Mouse (Mus musculus) lung, postnatal 14 days (tissue): ENCODE measurements around the gene Nap1l1.
A peak's percentile ranks its signal among the peaks of the same experiment; 100 is the strongest.
"Not testable (repeated sequence)": the region's sequence is repeated elsewhere in the genome, so short reads cannot be mapped to it uniquely, and the experiment has no call there.

Experiments
- DNase-seq: peaks from one replicate; pipeline ENCODE4 v3.0.0; 2021

Nap1l1 gene

GRCm38 (mm10) chr10:111482654-111483053, 9.6 kb downstream of the Nap1l1 start:
- no peak for DNase-seq

GRCm38 (mm10) chr10:111484079-111484478, 11.1 kb downstream of the Nap1l1 start:
- DNase-seq = no peak

- DNase-seq = no peak
Measured at GRCm38 (mm10) chr10:111488793-111489192, 15.8 kb downstream of the Nap1l1 start.

- DNase-seq = not testable (repeated sequence)
Measured at GRCm38 (mm10) chr10:111490079-111490478, 17.1 kb downstream of the Nap1l1 start.

GRCm38 (mm10) chr10:111495888-111496287, 22.9 kb downstream of the Nap1l1 start:
- DNase-seq = no peak

GRCm38 (mm10) chr10:111499892-111500291, 26.9 kb downstream of the Nap1l1 start:
- DNase-seq = no peak

- DNase-seq = peak; percentile 88
Measured at GRCm38 (mm10) chr10:111503071-111503470, 30.0 kb downstream of the Nap1l1 start.

- DNase-seq = no peak
Measured at GRCm38 (mm10) chr10:111503716-111504115, 30.7 kb downstream of the Nap1l1 start.

GRCm38 (mm10) chr10:111504606-111505005, 31.6 kb downstream of the Nap1l1 start:
- no peak for DNase-seq

GRCm38 (mm10) chr10:111505406-111505805, 32.4 kb downstream of the Nap1l1 start:
- DNase-seq = no peak

- DNase-seq = peak; percentile 96
Measured at GRCm38 (mm10) chr10:111506101-111506925, 33.3 kb downstream of the Nap1l1 start, which contains the start of gene Phlda1. Gene Phlda1 (plus strand): TSS chr10:111506286.

- peak; percentile 60 for DNase-seq
Measured at GRCm38 (mm10) chr10:111506926-111507459, 34.0 kb downstream of the Nap1l1 start.

- peak; percentile 72 for DNase-seq
Measured at GRCm38 (mm10) chr10:111507460-111508211, 34.6 kb downstream of the Nap1l1 start.

GRCm38 (mm10) chr10:111508324-111509080, 35.5 kb downstream of the Nap1l1 start:
- no peak for DNase-seq

GRCm38 (mm10) chr10:111509103-111509784, 36.2 kb downstream of the Nap1l1 start:
- DNase-seq = no peak

- peak; percentile 17 for DNase-seq
Measured at GRCm38 (mm10) chr10:111509981-111510380, 37.0 kb downstream of the Nap1l1 start.

GRCm38 (mm10) chr10:111510798-111511197, 37.8 kb downstream of the Nap1l1 start:
- DNase-seq = peak; percentile 22

- DNase-seq = peak; percentile 70
Measured at GRCm38 (mm10) chr10:111512036-111512568, 39.1 kb downstream of the Nap1l1 start.

- DNase-seq = no peak
Measured at GRCm38 (mm10) chr10:111514282-111514885, 41.4 kb downstream of the Nap1l1 start.

- no peak for DNase-seq
Measured at GRCm38 (mm10) chr10:111515071-111516010, 42.3 kb downstream of the Nap1l1 start.
